Mouse (Mus musculus) heart, postnatal 0 days (tissue): Measurements from ENCODE around the gene Engase.

ENCODE experiments used
- CTCF ChIP-seq: IDR thresholded peaks from 2 replicates; pipeline ENCODE4 v1.5.1; 2016; ENCODE audit warnings: antibody characterized with exemption, control low read depth, low read depth
- EP300 ChIP-seq: IDR thresholded peaks from 2 replicates; pipeline ENCODE4 v1.6.1; 2016; ENCODE audit warnings: antibody characterized with exemption, low read depth

GRCm38 (mm10) chr11:118427986-118428385 is 48.6 kb upstream of the Engase start, which contains the start of gene C1qtnf1:
- TF ChIP-seq CTCF (no peak), EP300 (no peak)
